Mouse (Mus musculus) liver, postnatal 0 days (tissue): Measurements from ENCODE around the gene 1700020D05Rik. TPM values are rescaled to one million over a fixed set of nuclear protein-coding genes. Genes with fewer than 3 reads are reported as not detected.

ENCODE experiments used
- ATAC-seq: fragments of 200-750 bp; cut with Nextera tagmentation; 2 replicates; pipeline ENCODE4 v1.8.0; 2017; ENCODE audit warnings: mild to moderate bottlenecking, moderate library complexity
- DNase-seq: peaks from one replicate; pipeline ENCODE4 v3.0.0-alpha.2; 2016
- H3K27ac ChIP-seq: fragments of 300-500 bp; sonication (generic); 2 replicates; pipeline ENCODE4 v1.5.1; 2014; ENCODE audit warnings: antibody characterized with exemption, moderate library complexity, mild to moderate bottlenecking, low read depth
- H3K27me3 ChIP-seq: fragments of 300-500 bp; sonication (generic); 2 replicates; pipeline ENCODE4 v1.6.1; 2014; ENCODE audit warnings: low read length, control low read depth, mixed read lengths; ENCODE audit not compliant: insufficient read depth
- H3K36me3 ChIP-seq: fragments of 300-500 bp; sonication (generic); replicated peaks from 2 replicates; pipeline ENCODE4 v1.6.1; 2014; ENCODE audit warnings: mild to moderate bottlenecking, control low read depth, low read length, moderate library complexity, mixed read lengths; ENCODE audit not compliant: insufficient read depth
- H3K4me1 ChIP-seq: fragments of 300-500 bp; sonication (generic); 2 replicates; pipeline ENCODE4 v1.6.1; 2014; ENCODE audit warnings: antibody characterized with exemption, mild to moderate bottlenecking, control low read depth; ENCODE audit not compliant: insufficient read depth
- H3K4me2 ChIP-seq: fragments of 300-500 bp; sonication (generic); 2 replicates; pipeline ENCODE4 v1.6.1; 2014; ENCODE audit warnings: low read depth, mild to moderate bottlenecking, low read length, moderate library complexity, mixed read lengths
- H3K4me3 ChIP-seq: fragments of 300-500 bp; sonication (generic); 2 replicates; pipeline ENCODE4 v1.5.1; 2014; ENCODE audit warnings: low read depth, low read length
- H3K9ac ChIP-seq: fragments of 300-500 bp; sonication (generic); replicated peaks from 2 replicates; pipeline ENCODE4 v1.6.1; 2014; ENCODE audit warnings: mild to moderate bottlenecking, moderate library complexity
- H3K9me3 ChIP-seq: fragments of 300-500 bp; sonication (generic); 2 replicates; pipeline ENCODE4 v1.6.1; 2016; ENCODE audit warnings: mild to moderate bottlenecking, control low read depth, low read length, mixed read lengths
- CTCF ChIP-seq: sonication (generic); IDR thresholded peaks from 2 replicates; pipeline ENCODE4 v1.5.1; 2016; ENCODE audit warnings: antibody characterized with exemption, low read depth
- EP300 ChIP-seq: IDR thresholded peaks from 2 replicates; pipeline ENCODE4 v1.6.1; 2016; ENCODE audit warnings: antibody characterized with exemption, low read depth, mild to moderate bottlenecking
- WGBS: fragments of 180-500 bp; shearing (Covaris S2); extraction: QIAGEN DNeasy Blood & Tissue Kit; methylation state at CpG from one replicate; pipeline ENCODE4 v1.1.7; 2014; ENCODE audit not compliant: insufficient replicate concordance; 5-methylcytosine and 5-hydroxymethylcytosine counted together
- polyA plus RNA-seq: library from polyadenylated mRNA; unstranded; fragments of >200 nt; fragmentation: Nextera tagmentation; extraction: Ambion mirVana; gene quantifications from 2 replicates; pipeline ENCODE4 v1.2.1, GENCODE M21; 2015

The 1700020D05Rik gene
- polyA plus RNA-seq, 1 experiment from 2014 or later: not detected

DNA sequence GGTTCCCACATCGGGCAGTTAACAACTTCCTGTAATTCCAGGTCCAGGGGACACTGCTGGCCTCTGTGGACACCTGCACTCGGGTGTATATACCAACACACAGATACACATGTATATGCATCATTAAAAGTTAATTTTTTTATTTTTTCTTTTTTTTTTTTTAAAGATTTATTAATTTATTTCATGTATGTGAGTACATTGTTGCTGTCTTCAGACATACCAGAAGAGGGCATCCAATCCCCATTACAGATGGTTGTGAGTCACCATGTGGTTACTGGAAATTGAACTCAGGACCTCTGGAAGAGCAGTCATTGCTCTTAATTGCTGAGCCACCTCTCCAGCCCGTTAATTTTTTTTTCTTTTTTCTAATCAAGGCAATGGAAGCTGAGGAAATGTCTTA lies 30.7 kb downstream of the 1700020D05Rik start:
- Histone ChIP-seq H3K4me1 (0 out of 2 replicates have a peak, but pooled peaks cover 3% of the 10 kb centered on the region), H3K27ac (no peak overlapping the region), H3K9ac (no peak overlapping the region), H3K9me3 (no peaks in the 10 kb centered on the region), H3K4me3 (no peak overlapping the region), H3K4me2 (no peak overlapping the region), H3K27me3 (peaks cover 23% of the 10 kb centered on the region), H3K36me3 (no peaks in the 10 kb centered on the region)
- no peak for ATAC-seq
- 70% methylated on average over 3 of the region's 3 CpGs for whole genome bisulfite sequencing
- TF ChIP-seq CTCF (peak; percentile 41), EP300 (no peak)
- no peak for DNase-seq

DNA sequence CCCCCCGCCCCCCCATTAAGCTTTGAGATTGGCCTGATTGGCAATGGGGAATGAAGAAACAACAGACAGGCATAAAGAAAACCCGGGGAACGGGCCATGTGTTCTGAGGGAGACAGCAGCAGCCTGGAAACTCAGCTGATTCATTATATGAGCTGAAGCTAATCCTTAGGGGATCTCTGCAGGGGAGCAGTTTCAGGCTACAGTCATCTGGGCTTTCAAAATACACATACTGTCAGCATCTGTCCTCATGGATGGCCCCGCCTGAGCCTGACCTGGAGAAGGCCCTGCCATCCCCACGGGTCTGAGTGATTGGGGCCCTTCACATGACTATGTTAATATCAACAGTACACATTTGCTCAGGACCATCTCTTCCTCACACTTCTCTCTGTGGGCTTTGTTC lies 31.7 kb downstream of the 1700020D05Rik start:
- Histone ChIP-seq H3K9ac (no peak overlapping the region), H3K4me2 (no peak overlapping the region), H3K27ac (no peak overlapping the region), H3K4me3 (no peak overlapping the region), H3K36me3 (no peaks in the 10 kb centered on the region), H3K9me3 (no peaks in the 10 kb centered on the region), H3K27me3 (peaks cover 23% of the 10 kb centered on the region), H3K4me1 (0 out of 2 replicates have a peak, but pooled peaks cover 3% of the 10 kb centered on the region)
- DNase-seq: no peak
- WGBS: 60% methylated on average over 5 of the region's 5 CpGs
- no peak for TF ChIP-seq EP300
- TF ChIP-seq CTCF: no peak
- ATAC-seq: no peak

DNA sequence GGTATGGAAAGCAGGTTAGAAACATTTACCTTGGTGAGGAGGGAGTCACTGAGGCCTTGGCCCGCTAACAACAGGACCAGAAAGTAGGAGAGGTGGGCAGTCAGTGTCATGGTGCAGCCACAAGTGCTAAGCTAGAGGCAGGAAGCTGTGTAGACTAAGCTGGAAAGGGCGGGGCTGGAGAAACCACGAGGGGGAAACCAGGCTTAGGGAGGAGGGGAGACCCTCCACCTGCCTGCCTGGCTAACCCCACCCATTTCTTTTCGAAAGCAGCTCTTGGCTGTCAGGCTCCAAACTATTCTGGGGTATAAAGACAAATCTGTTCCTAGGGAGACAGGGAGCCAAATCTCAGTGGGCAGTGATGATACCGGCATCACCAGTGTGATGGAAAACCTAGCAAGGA lies 35.2 kb downstream of the 1700020D05Rik start, which contains the start of gene Ctsw:
TSS of gene Ctsw (minus strand) at position 134 of the 400 bp plus-strand sequence.
- H3K36me3 ChIP-seq: peaks cover 25% of the 10 kb centered on the region
- no peak within 1 kb of the TSS for H3K27ac ChIP-seq
- DNase-seq: no peak
- no peaks in the 10 kb centered on the region for H3K4me1 ChIP-seq
- WGBS: 39% methylated on average over 5 of the region's 5 CpGs
- no peak within 1 kb of the TSS for H3K4me2 ChIP-seq
- no peak for TF ChIP-seq CTCF
- no peak for TF ChIP-seq EP300
- H3K4me3 ChIP-seq: no peak within 1 kb of the TSS
- no peak for ATAC-seq
- no peaks in the 10 kb centered on the region for H3K9me3 ChIP-seq
- no peaks in the 10 kb centered on the region for H3K27me3 ChIP-seq
- no peak within 1 kb of the TSS for H3K9ac ChIP-seq

DNA sequence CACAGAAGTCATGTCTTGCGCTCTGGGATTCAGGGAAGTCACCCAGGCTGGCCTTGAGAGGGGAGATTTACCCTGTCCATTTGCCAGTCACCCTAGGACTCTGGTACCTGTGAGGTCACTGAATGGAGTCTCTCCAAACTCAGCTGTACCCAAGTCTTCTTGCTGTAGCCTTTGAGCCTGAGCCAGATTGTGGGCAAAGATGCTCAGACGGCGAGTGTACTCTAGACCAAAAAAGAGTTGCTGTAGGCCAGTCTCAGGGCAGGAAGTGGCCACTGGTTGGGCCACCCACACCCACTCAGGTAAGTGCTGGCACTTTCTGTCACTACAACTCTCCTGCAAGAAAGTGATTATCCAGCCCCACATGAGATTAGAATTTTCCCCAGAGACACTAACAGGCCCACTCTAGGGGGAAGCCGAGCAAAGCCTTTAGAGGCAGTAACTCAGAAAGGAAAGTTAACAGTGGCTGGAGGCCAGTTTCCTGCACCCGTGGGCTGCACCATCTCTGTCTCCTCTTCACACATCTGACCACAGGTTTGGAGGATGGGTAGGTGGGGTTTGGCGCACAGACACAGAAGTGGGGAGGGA lies 36.6 kb downstream of the 1700020D05Rik start:
- H3K27ac ChIP-seq: no peak overlapping the region
- ATAC-seq: no peak
- no peaks in the 10 kb centered on the region for H3K9me3 ChIP-seq
- no peaks in the 10 kb centered on the region for H3K27me3 ChIP-seq
- no peak for DNase-seq
- no peak overlapping the region for H3K4me3 ChIP-seq
- no peak overlapping the region for H3K4me2 ChIP-seq
- WGBS: 70% methylated on average over 6 of the region's 6 CpGs
- H3K4me1 ChIP-seq: no peaks in the 10 kb centered on the region
- H3K36me3 ChIP-seq: peaks cover 33% of the 10 kb centered on the region
- no peak for TF ChIP-seq EP300
- TF ChIP-seq CTCF: no peak
- no peak overlapping the region for H3K9ac ChIP-seq

DNA sequence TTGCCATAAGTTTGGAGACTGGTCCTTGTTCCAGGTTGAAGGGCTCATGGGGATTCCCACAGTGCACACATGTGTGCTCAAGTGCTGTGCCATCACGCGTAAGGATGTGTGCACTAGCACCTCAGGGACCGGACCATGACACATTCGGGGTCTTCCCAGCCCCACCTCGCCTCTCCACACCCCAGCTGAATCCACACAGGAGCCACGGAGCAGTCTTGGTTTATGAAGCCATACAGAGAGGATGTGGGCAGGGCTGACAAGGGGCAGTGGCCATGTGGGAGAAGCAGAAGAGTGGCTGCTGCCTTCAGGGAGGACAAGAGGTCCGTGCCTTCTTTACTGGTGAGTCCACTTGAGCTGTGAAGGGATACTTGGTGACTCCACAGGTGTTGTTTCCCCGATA lies 38.5 kb downstream of the 1700020D05Rik start:
- 83% methylated on average over 8 of the region's 8 CpGs for WGBS
- no peaks in the 10 kb centered on the region for H3K27me3 ChIP-seq
- H3K4me2 ChIP-seq: no peak overlapping the region
- ATAC-seq (no peak), DNase-seq (no peak)
- H3K9ac ChIP-seq: no peak overlapping the region
- H3K4me3 ChIP-seq: no peak overlapping the region
- H3K9me3 ChIP-seq: no peaks in the 10 kb centered on the region
- peaks cover 37% of the 10 kb centered on the region for H3K36me3 ChIP-seq
- H3K4me1 ChIP-seq: peaks cover 9% of the 10 kb centered on the region
- TF ChIP-seq EP300: no peak
- TF ChIP-seq CTCF: no peak
- no peak overlapping the region for H3K27ac ChIP-seq

DNA sequence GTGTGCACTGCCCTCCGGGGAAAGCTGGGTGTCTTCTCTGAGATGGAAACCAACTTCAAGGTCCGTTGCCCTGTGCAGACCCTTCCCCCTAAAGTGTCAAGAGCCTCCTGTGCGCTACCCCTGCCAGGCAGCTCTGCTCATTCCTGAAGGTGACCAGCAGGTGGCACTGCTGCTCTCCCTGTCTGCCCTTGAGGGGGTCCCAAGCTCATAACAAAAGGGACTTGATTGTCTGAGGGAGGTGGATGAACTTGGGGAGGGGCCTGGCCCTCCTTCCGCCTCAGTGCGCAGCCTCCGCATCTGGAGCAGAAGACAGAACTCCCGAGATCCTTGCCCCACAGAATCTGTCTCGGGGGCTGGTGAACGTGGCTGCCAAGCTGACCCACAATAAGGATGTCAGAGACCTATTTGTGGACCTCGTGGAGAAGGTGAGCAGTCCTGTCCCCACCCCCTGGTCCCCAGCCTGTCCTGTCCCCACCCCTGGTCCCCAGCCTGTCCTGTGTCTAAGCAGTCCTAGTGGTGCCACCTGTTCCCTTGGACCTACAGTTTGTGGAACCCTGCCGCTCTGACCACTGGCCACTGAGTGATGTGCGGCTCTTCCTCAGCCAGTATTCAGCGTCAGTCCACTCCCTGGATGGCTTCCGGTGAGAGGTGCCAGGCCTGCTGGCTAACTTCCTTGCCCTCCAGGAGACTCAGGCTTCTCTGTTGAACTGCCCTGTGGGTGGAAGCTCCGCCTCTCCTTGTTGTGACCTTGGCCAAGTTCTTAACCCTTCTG lies 39.6 kb downstream of the 1700020D05Rik start:
- peaks cover 12% of the 10 kb centered on the region for H3K4me1 ChIP-seq
- no peak overlapping the region for H3K27ac ChIP-seq
- no peak overlapping the region for H3K9ac ChIP-seq
- no peaks in the 10 kb centered on the region for H3K9me3 ChIP-seq
- H3K4me2 ChIP-seq: no peak overlapping the region
- 69% methylated on average over 15 of the region's 15 CpGs for WGBS
- peaks cover 37% of the 10 kb centered on the region for H3K36me3 ChIP-seq
- no peaks in the 10 kb centered on the region for H3K27me3 ChIP-seq
- no peak for ATAC-seq
- TF ChIP-seq CTCF: peak; percentile 87
- TF ChIP-seq EP300: no peak
- DNase-seq: peak; percentile 59
- no peak overlapping the region for H3K4me3 ChIP-seq
